Comparison of ENCODE assay signal across 15 mouse cellular contexts in genomic region chr12:76303474-76303873, GRCm38 (mm10). TPM values are rescaled to one million over a fixed set of nuclear protein-coding genes. Genes with fewer than 3 reads are reported as not detected.
DNase-seq lines count a peak whose midpoint lies in the region; ATAC-seq and TF ChIP-seq lines count a peak whose summit lies in the region.
"Had no signal": no experiment of that assay in that cellular context is flagged by ENCODE, and none has a peak within 500 bp of the region (broad histone marks: within the 10 kb centered on the region; RNA-seq: fewer than 3 reads in every experiment).

No protein-coding gene starts in this region.

- H3K36me3 ChIP-seq in forebrain, embryonic 14.5 days (ENCODE audit: control insufficient read depth, insufficient read depth, low read length): peaks cover 35% of the 10 kb centered on the region
- H3K36me3 ChIP-seq in forebrain, postnatal 0 days (ENCODE audit: insufficient read depth): peaks cover 28% of the 10 kb centered on the region
- peaks cover 29% of the 10 kb centered on the region for H3K36me3 ChIP-seq in midbrain, postnatal 0 days (ENCODE audit: insufficient read depth, low read length)

- no peaks in the 10 kb centered on the region for H3K9me3 ChIP-seq in forebrain, embryonic 14.5 days (replicated peaks; ENCODE audit: control insufficient read depth, low read length)
- no peaks in the 10 kb centered on the region for H3K9me3 ChIP-seq in forebrain, postnatal 0 days (ENCODE audit: low read length)
- H3K9me3 ChIP-seq in midbrain, postnatal 0 days (ENCODE audit: low read length): no peaks in the 10 kb centered on the region

- peak; percentile 16 for DNase-seq in forebrain, embryonic 14.5 days (ENCODE audit: low spot score)
- DNase-seq in forebrain, postnatal 0 days: no peak
- peak; percentile 50 for DNase-seq in left cerebral cortex, postnatal 4 days
- DNase-seq in left cerebral cortex, adult 8-10 months (ENCODE audit: low spot score in 2 of 2): no peak
- peak; percentile 79 to 88 for DNase-seq in cerebellum, postnatal 25 days
- peak; percentile 62 for DNase-seq in lung, postnatal 36 days
- no peak for DNase-seq in midbrain, postnatal 0 days (ENCODE audit: low spot score)
- DNase-seq: gastrocnemius, postnatal 25 days had no signal

- 89% methylated on average over 11 of the region's 11 CpGs for WGBS in forebrain, embryonic 14.5 days
- WGBS in forebrain, postnatal 0 days: 73% methylated on average over 11 of the region's 11 CpGs
- 87% methylated on average over 11 of the region's 11 CpGs for WGBS in midbrain, postnatal 0 days

- peaks cover 8% of the 10 kb centered on the region; the same call in 1 of the 2 replicates for H3K4me1 ChIP-seq in forebrain, embryonic 14.5 days (ENCODE audit: control insufficient read depth, insufficient read depth, low read length)
- peaks cover 3% of the 10 kb centered on the region; the same call in 1 of the 2 replicates for H3K4me1 ChIP-seq in forebrain, postnatal 0 days (ENCODE audit: insufficient read depth)
- no peaks in the 10 kb centered on the region for H3K4me1 ChIP-seq in midbrain, postnatal 0 days (ENCODE audit: insufficient read depth, low read length)

- intact Hi-C loops in left cerebral cortex, postnatal 4 days (cut with DNase I): no loop called here

- no peak overlapping the region for H3K27ac ChIP-seq in forebrain, embryonic 14.5 days (ENCODE audit: low read depth, low read length)
- no peak overlapping the region for H3K27ac ChIP-seq in forebrain, postnatal 0 days (ENCODE audit: low read depth, low read length)
- H3K27ac ChIP-seq in midbrain, postnatal 0 days (ENCODE audit: low read depth, low read length): no peak overlapping the region
- H3K27ac ChIP-seq: liver, embryonic 14.5 days had no signal

- no peak overlapping the region for H3K4me3 ChIP-seq in forebrain, embryonic 14.5 days (ENCODE audit: low read depth, low read length)
- no peak overlapping the region for H3K4me3 ChIP-seq in forebrain, postnatal 0 days (ENCODE audit: low read depth, low read length)
- H3K4me3 ChIP-seq in midbrain, postnatal 0 days (ENCODE audit: low read depth, low read length): no peak overlapping the region
- H3K4me3 ChIP-seq: erythroblast, embryonic 14.5 days had no signal

- H3K9ac ChIP-seq in forebrain, embryonic 14.5 days (ENCODE audit: low read length): no peak overlapping the region
- H3K9ac ChIP-seq in forebrain, postnatal 0 days: no peak overlapping the region
- H3K9ac ChIP-seq in midbrain, postnatal 0 days (replicated peaks; ENCODE audit: low read length, poor library complexity, severe bottlenecking): no peak overlapping the region
- H3K9ac ChIP-seq: liver, embryonic 14.5 days had no signal

- no peak for ATAC-seq in forebrain, embryonic 14.5 days
- no peak for ATAC-seq in forebrain, postnatal 0 days
- no peak for ATAC-seq in midbrain, postnatal 0 days (ENCODE audit: low FRiP score)
- ATAC-seq in megakaryocyte progenitor cell, adult 5-6 weeks (replicated peaks; ENCODE audit: poor library complexity): no peak

- H3K27me3 ChIP-seq in forebrain, embryonic 14.5 days (replicated peaks; ENCODE audit: control insufficient read depth, insufficient read depth, low read length): no peaks in the 10 kb centered on the region
- no peaks in the 10 kb centered on the region for H3K27me3 ChIP-seq in forebrain, postnatal 0 days (ENCODE audit: insufficient read depth, low read length)
- no peaks in the 10 kb centered on the region for H3K27me3 ChIP-seq in midbrain, postnatal 0 days (ENCODE audit: insufficient read depth, low read length)

- no peak for TF ChIP-seq CTCF in forebrain, postnatal 0 days (IDR thresholded peaks at IDR 0.05; ENCODE audit: low read depth)
- no peak for TF ChIP-seq CTCF in midbrain, postnatal 0 days (IDR thresholded peaks at IDR 0.05)

- no peak overlapping the region for H3K4me2 ChIP-seq in forebrain, embryonic 14.5 days (ENCODE audit: low read length)
- no peak overlapping the region for H3K4me2 ChIP-seq in forebrain, postnatal 0 days (ENCODE audit: low read depth)
- H3K4me2 ChIP-seq in midbrain, postnatal 0 days (ENCODE audit: low read depth, low read length, poor library complexity, severe bottlenecking): no peak overlapping the region

RNA-seq across cellular contexts. Expression of gene Akap5, which starts 21.2 kb away (rescaled TPM):
- 3.0 and 4.4 TPM in 2 replicates for polyA plus RNA-seq in forebrain, embryonic 14.5 days (2014; fragmentation: Nextera tagmentation; extraction: Ambion mirVana)
- 18.9 and 24.7 TPM in 2 replicates for total RNA-seq in forebrain, postnatal 0 days (2014; rRNA removed)
- polyA plus RNA-seq in forebrain, postnatal 0 days (2015; fragmentation: Nextera tagmentation; extraction: Ambion mirVana): 5.3 and 11.0 TPM in 2 replicates
- total RNA-seq in left cerebral cortex, postnatal 4 days (2021): 10 to 100 TPM; 29.9 to 37.0 TPM
- total RNA-seq in left cerebral cortex, adult 8-10 months (2022): 10 to 100 TPM; 87.0 to 91.3 (median 88.8) TPM
- 17.2 and 18.0 TPM in 2 replicates for total RNA-seq in midbrain, postnatal 0 days (2014; rRNA removed)
- 9.4 and 10.7 TPM in 2 replicates for polyA plus RNA-seq in midbrain, postnatal 0 days (2015; fragmentation: Nextera tagmentation; extraction: Ambion mirVana)
- 0.24 and 0.35 TPM in 2 replicates for total RNA-seq in megakaryocyte progenitor cell, adult 5-6 weeks (2015)
- 0.25 and 0.74 TPM in 2 replicates for total RNA-seq in megakaryocyte progenitor cell, adult 5-6 weeks (2017)

RNA-seq across cellular contexts. Expression of gene Mthfd1, which starts 48.4 kb away (rescaled TPM):
- 41.3 and 43.2 TPM in 2 replicates for polyA plus RNA-seq in forebrain, embryonic 14.5 days (2014; fragmentation: Nextera tagmentation; extraction: Ambion mirVana)
- 22.8 and 26.2 TPM in 2 replicates for total RNA-seq in forebrain, postnatal 0 days (2014; rRNA removed)
- polyA plus RNA-seq in forebrain, postnatal 0 days (2015; fragmentation: Nextera tagmentation; extraction: Ambion mirVana): 19.1 and 25.2 TPM in 2 replicates
- 10 to 100 TPM; 34.4 to 37.2 TPM for total RNA-seq in left cerebral cortex, postnatal 4 days (2021)
- total RNA-seq in left cerebral cortex, adult 8-10 months (2022): 10 to 100 TPM; 42.5 to 45.2 (median 42.9) TPM
- 23.7 and 25.6 TPM in 2 replicates for total RNA-seq in midbrain, postnatal 0 days (2014; rRNA removed)
- polyA plus RNA-seq in midbrain, postnatal 0 days (2015; fragmentation: Nextera tagmentation; extraction: Ambion mirVana): 25.1 and 26.7 TPM in 2 replicates
- 90.1 and 113 TPM in 2 replicates for total RNA-seq in megakaryocyte progenitor cell, adult 5-6 weeks (2015)
- total RNA-seq in megakaryocyte progenitor cell, adult 5-6 weeks (2017): 137 and 191 TPM in 2 replicates

RNA-seq across cellular contexts. Expression of gene Tex21, which starts 56.9 kb away (rescaled TPM):
- not detected in 2 replicates for polyA plus RNA-seq in forebrain, embryonic 14.5 days (2014; fragmentation: Nextera tagmentation; extraction: Ambion mirVana)
- total RNA-seq in forebrain, postnatal 0 days (2014; rRNA removed): not detected in 2 replicates
- polyA plus RNA-seq in forebrain, postnatal 0 days (2015; fragmentation: Nextera tagmentation; extraction: Ambion mirVana): not detected in 2 replicates
- total RNA-seq in left cerebral cortex, postnatal 4 days (2021): not detected
- total RNA-seq in left cerebral cortex, adult 8-10 months (2022): not detected
- total RNA-seq in midbrain, postnatal 0 days (2014; rRNA removed): not detected in 2 replicates
- not detected in 2 replicates for polyA plus RNA-seq in midbrain, postnatal 0 days (2015; fragmentation: Nextera tagmentation; extraction: Ambion mirVana)
- total RNA-seq in megakaryocyte progenitor cell, adult 5-6 weeks (2015): not detected in 2 replicates
- total RNA-seq in megakaryocyte progenitor cell, adult 5-6 weeks (2017): 0.14 TPM in 1 of 2 replicates, not detected in the other
- total RNA-seq: gastrocnemius, postnatal 25 days; layer of hippocampus, postnatal 25 days had no signal
- polyA plus RNA-seq: C2C12; erythroblast, embryonic 14.5 days; heart, embryonic 16.5 days; small intestine, adult 2 months had no signal

Comparison
In these comparisons a context has a peak if more than half of its experiments do, and no peak if none do; other contexts are left out.
1. DNase-seq: peak in forebrain, embryonic 14.5 days (single experiment), left cerebral cortex, postnatal 4 days (single experiment), cerebellum, postnatal 25 days (2 of 2) and lung, postnatal 36 days (single experiment); none in forebrain, postnatal 0 days (single experiment), left cerebral cortex, adult 8-10 months (0 of 2) and midbrain, postnatal 0 days (single experiment).
2. RNA of gene Akap5, which starts 21.2 kb away (total RNA-seq): 87.0 to 91.3 TPM in left cerebral cortex, adult 8-10 months, 29.9 to 37.0 TPM in left cerebral cortex, postnatal 4 days, 18.9 to 24.7 TPM in forebrain, postnatal 0 days and 17.2 to 18.0 TPM in midbrain, postnatal 0 days; 0.24 to 0.74 TPM in megakaryocyte progenitor cell, adult 5-6 weeks; every median in the first group is over 10 times any median in the second.